Comparison of ENCODE assay signal across 21 mouse cellular contexts in genomic region chr1:66168722-66169121, GRCm38 (mm10). TPM values are rescaled to one million over a fixed set of nuclear protein-coding genes. Genes with fewer than 3 reads are reported as not detected.
DNase-seq lines count a peak whose midpoint lies in the region; ATAC-seq and TF ChIP-seq lines count a peak whose summit lies in the region.
"Had no signal": no experiment of that assay in that cellular context is flagged by ENCODE, and none has a peak within 500 bp of the region (broad histone marks: within the 10 kb centered on the region; RNA-seq: fewer than 3 reads in every experiment).

No protein-coding gene starts in this region.

- no peak for TF ChIP-seq CTCF in forebrain, postnatal 0 days (IDR thresholded peaks at IDR 0.05; ENCODE audit: low read depth)
- TF ChIP-seq CTCF in liver, adult 2 months (IDR thresholded peaks at IDR 0.05; ENCODE audit: low read depth, low read length), result no peak

- no peak overlapping the region for H3K9ac ChIP-seq in forebrain, embryonic 14.5 days (ENCODE audit: low read length)
- H3K9ac ChIP-seq in forebrain, postnatal 0 days, result no peak overlapping the region
- no peak overlapping the region for H3K9ac ChIP-seq in liver, adult 2 months (ENCODE audit: low read depth, low read length)
- no peak overlapping the region for H3K9ac ChIP-seq in hindbrain, embryonic 14.5 days
- H3K9ac ChIP-seq: limb, embryonic 13.5 days; neural tube, embryonic 15.5 days had no signal

- WGBS in forebrain, embryonic 14.5 days, result 71% methylated on average over 5 of the region's 5 CpGs
- 70% methylated on average over 5 of the region's 5 CpGs for WGBS in forebrain, postnatal 0 days
- WGBS in liver, adult 2 months, result 53% methylated on average over 5 of the region's 5 CpGs
- 71% methylated on average over 5 of the region's 5 CpGs for WGBS in hindbrain, embryonic 14.5 days

- no peak overlapping the region for H3K4me3 ChIP-seq in forebrain, embryonic 14.5 days (ENCODE audit: low read depth, low read length)
- no peak overlapping the region for H3K4me3 ChIP-seq in forebrain, postnatal 0 days (ENCODE audit: low read depth, low read length)
- H3K4me3 ChIP-seq in liver, adult 2 months (ENCODE audit: insufficient read depth, low read depth, low read length), result no peak overlapping the region
- H3K4me3 ChIP-seq in hindbrain, embryonic 14.5 days (replicated peaks; ENCODE audit: low read length), result no peak overlapping the region
- H3K4me3 ChIP-seq: hindbrain, embryonic 10.5 days; limb, embryonic 13.5 days; midbrain, embryonic 10.5 days; neural tube, embryonic 15.5 days had no signal

- no peak for ATAC-seq in forebrain, embryonic 14.5 days
- no peak for ATAC-seq in forebrain, postnatal 0 days
- no peak for ATAC-seq in hindbrain, embryonic 14.5 days (ENCODE audit: low FRiP score)
- ATAC-seq: activated CD4-positive, CD25-positive, alpha-beta regulatory T cell, adult 4 months had no signal

- H3K9me3 ChIP-seq in forebrain, embryonic 14.5 days (replicated peaks; ENCODE audit: control insufficient read depth, low read length), result no peaks in the 10 kb centered on the region
- no peaks in the 10 kb centered on the region for H3K9me3 ChIP-seq in forebrain, postnatal 0 days (ENCODE audit: low read length)
- H3K9me3 ChIP-seq in hindbrain, embryonic 14.5 days (ENCODE audit: control insufficient read depth, low read length), result no peaks in the 10 kb centered on the region
- H3K9me3 ChIP-seq: hindbrain, embryonic 10.5 days; limb, embryonic 13.5 days; midbrain, embryonic 10.5 days; neural tube, embryonic 15.5 days had no signal

- TF ChIP-seq POLR2A in liver, adult 2 months (IDR thresholded peaks at IDR 0.05; ENCODE audit: extremely low read depth, insufficient read depth, low read length), result no peak

- H3K27me3 ChIP-seq in forebrain, embryonic 14.5 days (replicated peaks; ENCODE audit: control insufficient read depth, insufficient read depth, low read length), result no peaks in the 10 kb centered on the region
- no peaks in the 10 kb centered on the region for H3K27me3 ChIP-seq in forebrain, postnatal 0 days (ENCODE audit: insufficient read depth, low read length)
- H3K27me3 ChIP-seq in liver, adult 2 months (ENCODE audit: control insufficient read depth, insufficient read depth, low read length), result no peaks in the 10 kb centered on the region
- no peaks in the 10 kb centered on the region for H3K27me3 ChIP-seq in hindbrain, embryonic 14.5 days (ENCODE audit: control insufficient read depth, insufficient read depth, low read length)
- H3K27me3 ChIP-seq: limb, embryonic 13.5 days; neural tube, embryonic 15.5 days had no signal

- 0 out of 2 replicates have a peak overlapping the region, but pooled peaks have one; percentile 24 for H3K27ac ChIP-seq in forebrain, embryonic 14.5 days (ENCODE audit: low read depth, low read length)
- no peak overlapping the region for H3K27ac ChIP-seq in forebrain, postnatal 0 days (ENCODE audit: low read depth, low read length)
- H3K27ac ChIP-seq in liver, adult 2 months (replicated peaks; ENCODE audit: insufficient read depth, low read depth, low read length), result no peak overlapping the region
- no peak overlapping the region for H3K27ac ChIP-seq in hindbrain, embryonic 14.5 days
- H3K27ac ChIP-seq: hindbrain, embryonic 10.5 days; limb, embryonic 13.5 days; midbrain, embryonic 10.5 days; neural tube, embryonic 15.5 days had no signal

- no peak overlapping the region for H3K4me2 ChIP-seq in forebrain, embryonic 14.5 days (ENCODE audit: low read length)
- no peak overlapping the region for H3K4me2 ChIP-seq in forebrain, postnatal 0 days (ENCODE audit: low read depth)
- H3K4me2 ChIP-seq in hindbrain, embryonic 14.5 days (replicated peaks), result no peak overlapping the region
- H3K4me2 ChIP-seq: heart, embryonic 11.5 days; limb, embryonic 13.5 days; neural tube, embryonic 15.5 days had no signal

- H3K4me1 ChIP-seq in forebrain, embryonic 14.5 days (ENCODE audit: control insufficient read depth, insufficient read depth, low read length), result peaks cover 5% of the 10 kb centered on the region; the same call in 1 of the 2 replicates
- H3K4me1 ChIP-seq in forebrain, postnatal 0 days (ENCODE audit: insufficient read depth), result no peaks in the 10 kb centered on the region
- no peaks in the 10 kb centered on the region for H3K4me1 ChIP-seq in liver, adult 2 months (ENCODE audit: control insufficient read depth, insufficient read depth, low read length)
- no peaks in the 10 kb centered on the region for H3K4me1 ChIP-seq in hindbrain, embryonic 14.5 days (replicated peaks; ENCODE audit: control insufficient read depth, insufficient read depth, low read length)
- H3K4me1 ChIP-seq: hindbrain, embryonic 10.5 days; limb, embryonic 13.5 days; midbrain, embryonic 10.5 days; neural tube, embryonic 15.5 days had no signal

- H3K36me3 ChIP-seq in forebrain, embryonic 14.5 days (ENCODE audit: control insufficient read depth, insufficient read depth, low read length), result no peaks in the 10 kb centered on the region
- no peaks in the 10 kb centered on the region for H3K36me3 ChIP-seq in forebrain, postnatal 0 days (ENCODE audit: insufficient read depth)
- no peaks in the 10 kb centered on the region for H3K36me3 ChIP-seq in liver, adult 2 months (ENCODE audit: control insufficient read depth, insufficient read depth, low read length)
- no peaks in the 10 kb centered on the region for H3K36me3 ChIP-seq in hindbrain, embryonic 14.5 days (replicated peaks; ENCODE audit: control insufficient read depth, insufficient read depth)
- H3K36me3 ChIP-seq: hindbrain, embryonic 10.5 days; limb, embryonic 13.5 days; midbrain, embryonic 10.5 days; neural tube, embryonic 15.5 days had no signal

- no peak for DNase-seq in forebrain, embryonic 14.5 days (ENCODE audit: low spot score)
- no peak for DNase-seq in forebrain, postnatal 0 days
- DNase-seq in liver, adult 2 months (ENCODE audit: extremely low read depth, low read depth, low spot score), result peak; percentile 37
- no peak for DNase-seq in liver
- DNase-seq in testis, postnatal 14 days (ENCODE audit: low spot score), result peak; percentile 6
- DNase-seq in testis, postnatal 10 days (ENCODE audit: low spot score), result no peak
- DNase-seq in hindbrain, embryonic 14.5 days (ENCODE audit: low spot score), result no peak
- no peak for DNase-seq in spleen, adult 18-20 months
- DNase-seq: B cell, adult 2 months; cerebellum, adult 18-20 months; gastrocnemius, postnatal 10 days; kidney, adult 8-10 months; kidney, postnatal 25 days; layer of hippocampus, adult 9-11 months; right cerebral cortex, postnatal 25 days had no signal

- no peaks in the 10 kb centered on the region for H3K79me2 ChIP-seq in liver, adult 2 months (ENCODE audit: control insufficient read depth, insufficient read depth, low read length)

RNA-seq across cellular contexts. Expression of gene Map2, which starts 6.4 kb away (rescaled TPM):
- polyA plus RNA-seq in forebrain, embryonic 14.5 days (2014; fragmentation: Nextera tagmentation; extraction: Ambion mirVana), result 298 and 382 TPM in 2 replicates
- 1,213 and 1,278 TPM in 2 replicates for total RNA-seq in forebrain, postnatal 0 days (2014; rRNA removed)
- 200 and 291 TPM in 2 replicates for polyA plus RNA-seq in forebrain, postnatal 0 days (2015; fragmentation: Nextera tagmentation; extraction: Ambion mirVana)
- 1.0 and 1.5 TPM in 2 replicates for total RNA-seq in liver, adult 2 months (2014; rRNA removed)
- polyA plus RNA-seq in liver, adult 2 months (2012; rRNA removed), result 0.25 and 0.45 TPM in 2 replicates
- 413 and 417 TPM in 2 replicates for polyA plus RNA-seq in hindbrain, embryonic 14.5 days (2014; fragmentation: Nextera tagmentation; extraction: Ambion mirVana)

Comparison
In these comparisons a context has a peak if more than half of its experiments do, and no peak if none do; other contexts are left out.
1. DNase-seq: peak in liver, adult 2 months (single experiment) and testis, postnatal 14 days (single experiment); none in forebrain, embryonic 14.5 days (single experiment), forebrain, postnatal 0 days (single experiment), liver (single experiment), testis, postnatal 10 days (single experiment), hindbrain, embryonic 14.5 days (single experiment) and spleen, adult 18-20 months (0 of 2).
2. RNA of gene Map2, which starts 6.4 kb away (polyA plus RNA-seq): 413 to 417 TPM in hindbrain, embryonic 14.5 days, 298 to 382 TPM in forebrain, embryonic 14.5 days and 200 to 291 TPM in forebrain, postnatal 0 days; 0.25 to 0.45 TPM in liver, adult 2 months; every median in the first group is over 100 times any median in the second.